Mouse (Mus musculus) thymus, postnatal 10 days (tissue): ENCODE data around the gene Skiv2l.

Source experiments
- DNase-seq, 2 experiments: peaks; one replicate each; pipeline ENCODE4 v3.0.0; 2021; ENCODE audit warnings: low spot score in 2 of 2

The Skiv2l gene

GRCm38 (mm10) chr17:34849722-34850516, at the start of gene Skiv2l, which contains the start of gene Nelfe:
Skiv2l (minus strand) TSS chr17:34850210.
Nelfe (plus strand) TSS chr17:34850391.
- peak; percentile 97 to 98 for DNase-seq

- peak; percentile 44 to 52 for DNase-seq
Measured at GRCm38 (mm10) chr17:34899053-34899889, 49.3 kb upstream of the Skiv2l start.

DNA sequence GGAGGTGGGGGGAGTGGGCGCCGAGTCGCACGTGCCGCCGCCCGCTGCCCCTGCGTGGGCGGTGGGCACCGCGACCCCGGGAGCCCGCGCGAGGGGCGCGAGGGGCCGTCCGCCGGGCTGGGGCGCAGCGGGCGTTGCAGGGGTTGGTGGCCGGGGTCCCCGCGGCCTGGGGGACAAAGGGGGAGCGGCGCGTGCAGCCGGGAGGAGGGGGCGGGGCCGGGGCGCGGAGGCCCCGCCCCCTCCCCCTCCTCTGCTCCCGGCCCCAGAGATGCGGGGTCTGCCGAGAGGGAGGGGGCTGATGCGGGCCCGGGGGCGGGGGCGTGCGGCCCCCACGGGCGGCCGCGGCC, 48.7 kb upstream of the Skiv2l start:
- DNase-seq = no peak

DNA sequence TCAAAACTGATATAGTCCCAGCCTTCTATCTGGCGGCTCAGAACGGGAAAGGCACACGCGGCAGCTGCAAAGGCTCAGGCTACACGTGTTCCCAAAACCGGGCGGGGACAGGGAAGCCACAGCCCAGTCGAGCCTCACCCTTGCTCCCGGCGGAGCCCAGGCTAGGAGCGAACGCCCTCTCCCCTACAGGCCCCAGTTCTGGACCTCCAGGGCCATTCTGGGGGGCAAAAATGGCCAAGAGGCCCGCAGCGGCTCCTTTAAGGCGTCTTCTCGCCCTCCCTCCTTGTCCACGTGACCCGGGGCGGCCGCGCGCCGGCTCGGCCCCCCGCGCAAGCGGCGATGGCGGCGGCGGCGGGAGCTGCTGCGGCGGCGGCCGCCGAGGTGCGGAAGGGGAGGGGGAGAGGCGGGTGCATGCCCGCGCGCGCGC, 48.2 kb upstream of the Skiv2l start, which contains the start of the genes C2 and Ehmt2:
TSS of gene C2 (minus strand) at position 106 of the 427 bp plus-strand sequence.
TSS of gene Ehmt2 (plus strand) at position 310 of the 427 bp plus-strand sequence.
- peak; percentile 68 to 75 for DNase-seq

DNA sequence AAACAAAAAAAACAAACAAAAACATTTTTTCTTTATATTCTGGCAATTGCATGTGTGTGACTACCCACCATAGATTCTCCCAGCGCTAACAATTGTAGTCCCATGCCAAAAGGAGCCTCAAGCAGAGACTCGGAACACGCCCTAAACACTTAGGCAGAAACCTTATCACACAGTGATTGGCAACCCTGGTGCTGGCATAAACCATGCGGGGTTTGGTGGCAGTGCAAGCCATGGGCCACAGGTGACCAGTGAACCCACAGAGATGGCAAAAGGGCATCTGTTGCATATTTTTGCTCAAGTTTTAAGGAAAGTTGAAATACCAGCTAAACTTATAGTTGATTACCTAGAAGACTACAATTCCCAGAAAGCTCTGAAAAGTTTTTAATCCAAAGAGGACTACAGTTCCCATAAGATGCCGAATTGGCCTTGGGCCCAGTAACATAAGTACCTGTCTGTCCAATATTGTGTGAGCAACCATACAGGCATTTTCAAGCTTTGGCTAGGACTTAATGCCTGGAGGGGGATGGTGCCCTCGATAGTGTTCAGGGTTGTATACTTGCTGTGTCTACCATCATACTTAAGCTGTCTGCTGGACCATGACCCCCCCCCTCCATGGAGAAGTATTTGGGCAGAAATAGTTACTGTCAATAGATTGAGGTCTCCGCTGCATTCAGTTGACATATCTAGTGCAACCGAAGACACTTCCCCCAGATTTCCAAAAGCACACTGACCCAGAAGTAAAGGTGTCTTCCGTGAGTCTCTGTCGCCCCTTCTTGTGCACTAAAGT, 47.6 kb upstream of the Skiv2l start:
- no peak for DNase-seq

DNA sequence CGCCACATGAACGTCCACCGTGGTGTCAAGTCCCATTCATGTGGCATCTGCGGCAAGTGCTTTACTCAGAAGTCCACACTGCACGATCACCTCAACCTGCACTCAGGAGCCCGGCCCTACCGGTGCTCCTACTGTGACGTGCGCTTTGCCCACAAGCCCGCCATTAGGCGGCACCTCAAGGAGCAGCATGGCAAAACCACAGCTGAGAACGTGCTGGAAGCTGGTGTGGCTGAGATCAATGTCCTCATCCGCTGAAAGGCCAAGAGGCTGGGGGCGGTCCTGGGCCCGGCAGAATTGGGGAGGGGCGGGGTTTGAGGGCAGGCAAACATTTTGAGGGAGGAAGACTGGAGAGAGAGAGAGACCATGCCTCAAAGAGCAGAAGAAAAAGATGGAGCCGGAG, 46.4 kb upstream of the Skiv2l start:
- peak in 1 of 2 experiments; percentile 14 for DNase-seq

DNA sequence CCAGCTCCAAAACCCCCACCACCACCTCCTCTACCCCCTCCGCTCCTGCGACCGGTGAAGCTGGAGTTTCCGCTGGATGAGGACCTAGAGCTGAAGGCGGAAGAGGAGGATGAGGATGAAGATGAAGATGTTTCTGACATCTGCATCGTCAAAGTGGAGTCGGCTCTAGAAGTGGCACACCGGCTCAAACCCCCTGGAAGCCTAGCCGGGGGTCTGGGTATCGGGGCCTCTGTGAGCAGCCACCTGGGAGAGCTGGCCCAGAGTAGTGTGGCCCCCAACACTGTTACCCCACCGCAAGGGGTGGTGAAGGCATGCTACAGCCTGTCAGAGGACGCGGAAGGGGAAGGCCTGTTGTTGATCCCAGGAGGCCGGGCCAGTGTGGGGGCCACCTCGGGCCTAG, 45.7 kb upstream of the Skiv2l start:
- peak in 1 of 2 experiments; percentile 14 for DNase-seq

GRCm38 (mm10) chr17:34894801-34895530, 45.0 kb upstream of the Skiv2l start:
- peak; percentile 37 to 54 for DNase-seq

GRCm38 (mm10) chr17:34894074-34894597, 44.1 kb upstream of the Skiv2l start:
- peak; percentile 85 to 95 for DNase-seq

DNA sequence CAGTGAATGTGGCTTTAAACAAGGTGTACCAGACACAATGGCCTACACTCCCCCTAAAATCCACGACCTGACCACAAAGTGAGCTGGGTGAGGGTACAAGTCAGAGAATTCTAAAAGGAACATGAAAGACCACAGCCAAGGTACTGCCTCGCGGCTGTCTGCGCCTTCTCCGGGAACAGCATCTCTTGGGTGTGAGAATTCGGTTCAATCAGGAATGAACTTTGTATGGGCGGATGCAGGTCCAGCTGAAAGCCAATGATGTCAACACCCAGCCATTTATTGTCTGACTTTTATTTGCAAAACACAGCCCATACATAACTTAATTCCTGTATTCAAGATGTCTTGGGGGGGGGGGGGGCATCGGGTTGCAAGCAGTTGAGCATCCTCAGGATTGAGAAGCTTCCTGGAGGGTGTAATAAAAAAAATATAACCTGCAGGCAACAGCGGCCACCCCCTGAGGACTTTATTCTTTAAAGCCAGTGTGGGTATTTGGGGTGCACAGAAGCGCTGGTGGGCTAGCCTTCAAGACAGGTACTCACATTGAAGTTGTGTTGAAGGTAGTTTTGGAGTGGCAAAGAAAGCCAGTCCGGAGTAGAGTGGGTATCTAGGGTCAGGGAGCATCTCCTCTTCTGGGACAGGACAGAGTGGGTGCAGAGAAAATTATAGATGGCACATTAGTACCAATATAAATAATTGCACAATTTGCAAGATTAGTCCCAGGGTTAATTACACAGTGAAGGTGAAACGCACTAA, 43.2 kb upstream of the Skiv2l start:
- no peak for DNase-seq

DNA sequence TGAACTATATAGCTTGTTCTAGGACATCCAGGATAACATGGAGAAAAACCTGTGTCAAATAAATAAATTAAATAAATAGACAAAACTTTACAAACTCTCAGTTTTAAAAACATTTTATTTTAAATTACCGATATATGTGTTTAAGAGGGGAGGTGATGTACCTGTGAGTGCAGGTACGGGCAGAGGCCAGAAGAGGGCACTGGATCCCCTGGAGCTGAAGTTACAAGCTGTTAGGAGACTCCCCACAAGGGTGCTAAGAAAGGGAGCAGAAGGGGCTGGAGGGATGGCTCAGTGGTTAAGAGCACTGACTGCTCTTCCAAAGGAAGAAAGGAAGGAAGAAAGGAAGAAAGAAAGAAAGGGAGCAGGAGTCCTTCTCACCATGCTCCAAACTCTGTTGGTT, 41.4 kb upstream of the Skiv2l start:
- no peak for DNase-seq

- no peak for DNase-seq
Measured at GRCm38 (mm10) chr17:34890074-34890743, 40.2 kb upstream of the Skiv2l start.

- DNase-seq = no peak
Measured at GRCm38 (mm10) chr17:34887942-34888341, 37.9 kb upstream of the Skiv2l start.

- no peak for DNase-seq
Measured at GRCm38 (mm10) chr17:34885615-34886014, 35.6 kb upstream of the Skiv2l start.

- no peak for DNase-seq
Measured at GRCm38 (mm10) chr17:34884704-34885103, 34.7 kb upstream of the Skiv2l start.

GRCm38 (mm10) chr17:34883332-34883731, 33.3 kb upstream of the Skiv2l start:
- DNase-seq = no peak

- no peak for DNase-seq
Measured at GRCm38 (mm10) chr17:34881683-34882310, 31.8 kb upstream of the Skiv2l start, which contains the start of gene Gm20547. Gm20547 (minus strand) TSS chr17:34882042.

DNA sequence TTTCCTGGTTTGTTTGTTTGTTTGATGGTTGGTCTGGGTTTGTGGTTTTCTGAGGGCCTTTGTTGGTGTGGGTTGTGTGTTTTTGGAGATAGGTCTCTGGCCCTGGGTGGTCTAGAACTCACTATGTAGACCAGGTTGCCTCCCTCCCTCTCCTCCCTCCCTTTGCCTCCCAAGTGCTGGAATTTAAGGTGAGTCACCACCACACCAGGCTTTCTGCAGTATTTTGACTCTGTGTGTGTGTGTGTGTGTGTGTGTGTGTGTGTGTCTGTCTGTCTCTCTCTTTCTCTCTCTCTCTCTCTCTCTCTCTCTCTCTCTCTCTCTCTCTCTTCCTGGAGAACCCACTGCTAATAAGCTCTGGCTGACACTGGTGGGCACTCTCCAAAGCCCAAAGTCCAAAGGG, 31.2 kb upstream of the Skiv2l start:
- no peak for DNase-seq

- no peak for DNase-seq
Measured at GRCm38 (mm10) chr17:34879336-34879879, 29.4 kb upstream of the Skiv2l start, which contains the start of gene Zbtb12. Zbtb12 (plus strand) TSS chr17:34879483.
